Mouse (Mus musculus): ENCODE data around the gene Plcd4. TPM values are rescaled to one million over a fixed set of nuclear protein-coding genes. Genes with fewer than 3 reads are reported as not detected.

The Plcd4 gene
- total RNA-seq, 2 experiments from 2014 or later = 20.4 to 22.8 TPM

GRCm38 (mm10) chr1:74600501-74601266, 58.0 kb downstream of the Plcd4 start:
- DNase-seq = no peak

GRCm38 (mm10) chr1:74601267-74601962, 58.7 kb downstream of the Plcd4 start, which contains the start of the genes Rnf25 and Stk36:
Gene Rnf25 (minus strand): TSS chr1:74601397.
Gene Stk36 (plus strand): TSS chr1:74601445.
- DNase-seq = peak; percentile 85

Small RNA genes within 50 kb of the gene (microRNA-seq; reads per million reads assigned to microRNA genes)
- gene Gm25035 = 0 reads per million in 2 experiments

Other genes with a start within 250 kb of the Plcd4 start
- 10 to 100 TPM; 25.1 to 25.4 TPM for gene Tmbim1, start 237.3 kb upstream of the Plcd4 start, total RNA-seq (2021)
- 1 to 10 TPM; 1.0 to 1.2 TPM for gene Catip, start 180.8 kb upstream of the Plcd4 start, total RNA-seq (2021)
- gene Slc11a1, start 167.7 kb upstream of the Plcd4 start, total RNA-seq (2021) = 1 to 10 TPM; 2.6 to 3.6 TPM
- 10 to 100 TPM; 25.9 to 28.4 TPM for gene Ctdsp1, start 151.4 kb upstream of the Plcd4 start, total RNA-seq (2021)
- under 1 TPM; 0.10 to 0.33 TPM for gene Vil1, start 133.5 kb upstream of the Plcd4 start, total RNA-seq (2021)
- gene Cnot9, start 36.8 kb upstream of the Plcd4 start, total RNA-seq (2021) = 10 to 100 TPM; 26.9 to 29.1 TPM
- 10 to 100 TPM; 26.3 to 27.9 TPM for gene Usp37, start 1.4 kb downstream of the Plcd4 start, total RNA-seq (2021)
- gene Zfp142, start 45.4 kb downstream of the Plcd4 start, total RNA-seq (2021) = 10 to 100 TPM; 26.5 to 31.7 TPM
- gene Bcs1l, start 45.4 kb downstream of the Plcd4 start, total RNA-seq (2021) = 10 to 100 TPM; 24.0 to 24.1 TPM
- 10 to 100 TPM; 65.8 to 67.2 TPM for gene Rnf25, start 58.5 kb downstream of the Plcd4 start, total RNA-seq (2021)
- gene Stk36, start 58.6 kb downstream of the Plcd4 start, total RNA-seq (2021) = 1 to 10 TPM; 4.9 to 5.5 TPM
- gene Ttll4, start 118.9 kb downstream of the Plcd4 start, total RNA-seq (2021) = 10 to 100 TPM; 27.1 to 29.0 TPM
- gene Cyp27a1, start 170.7 kb downstream of the Plcd4 start, total RNA-seq (2021) = 1 to 10 TPM; 1.5 to 1.7 TPM
- not detected for gene Prkag3, start 206.3 kb downstream of the Plcd4 start, total RNA-seq (2021)
- gene Wnt6, start 229.0 kb downstream of the Plcd4 start, total RNA-seq (2021) = under 1 TPM; 0.30 to 0.81 TPM
- gene Wnt10a, start 248.6 kb downstream of the Plcd4 start, total RNA-seq (2021) = 1 to 10 TPM; 1.8 to 2.6 TPM

Data from layer of hippocampus, postnatal 36 days (tissue).